Mouse (Mus musculus) liver, postnatal 0 days (tissue): ENCODE results near the gene Sema3a. TPM values are rescaled to one million over a fixed set of nuclear protein-coding genes. Genes with fewer than 3 reads are reported as not detected.

Source experiments
- ATAC-seq: fragments of 200-750 bp; cut with Nextera tagmentation; 2 replicates; pipeline ENCODE4 v1.8.0; 2017; ENCODE audit warnings: mild to moderate bottlenecking, moderate library complexity
- DNase-seq: peaks from one replicate; pipeline ENCODE4 v3.0.0-alpha.2; 2016
- H3K27ac ChIP-seq: fragments of 300-500 bp; sonication (generic); 2 replicates; pipeline ENCODE4 v1.5.1; 2014; ENCODE audit warnings: antibody characterized with exemption, moderate library complexity, mild to moderate bottlenecking, low read depth
- H3K27me3 ChIP-seq: fragments of 300-500 bp; sonication (generic); 2 replicates; pipeline ENCODE4 v1.6.1; 2014; ENCODE audit warnings: low read length, control low read depth, mixed read lengths; ENCODE audit not compliant: insufficient read depth
- H3K36me3 ChIP-seq: fragments of 300-500 bp; sonication (generic); replicated peaks from 2 replicates; pipeline ENCODE4 v1.6.1; 2014; ENCODE audit warnings: mild to moderate bottlenecking, control low read depth, low read length, moderate library complexity, mixed read lengths; ENCODE audit not compliant: insufficient read depth
- H3K4me1 ChIP-seq: fragments of 300-500 bp; sonication (generic); 2 replicates; pipeline ENCODE4 v1.6.1; 2014; ENCODE audit warnings: antibody characterized with exemption, mild to moderate bottlenecking, control low read depth; ENCODE audit not compliant: insufficient read depth
- H3K4me2 ChIP-seq: fragments of 300-500 bp; sonication (generic); 2 replicates; pipeline ENCODE4 v1.6.1; 2014; ENCODE audit warnings: low read depth, mild to moderate bottlenecking, low read length, moderate library complexity, mixed read lengths
- H3K4me3 ChIP-seq: fragments of 300-500 bp; sonication (generic); 2 replicates; pipeline ENCODE4 v1.5.1; 2014; ENCODE audit warnings: low read depth, low read length
- H3K9ac ChIP-seq: fragments of 300-500 bp; sonication (generic); replicated peaks from 2 replicates; pipeline ENCODE4 v1.6.1; 2014; ENCODE audit warnings: mild to moderate bottlenecking, moderate library complexity
- H3K9me3 ChIP-seq: fragments of 300-500 bp; sonication (generic); 2 replicates; pipeline ENCODE4 v1.6.1; 2016; ENCODE audit warnings: mild to moderate bottlenecking, control low read depth, low read length, mixed read lengths
- CTCF ChIP-seq: sonication (generic); IDR thresholded peaks from 2 replicates; pipeline ENCODE4 v1.5.1; 2016; ENCODE audit warnings: antibody characterized with exemption, low read depth
- EP300 ChIP-seq: IDR thresholded peaks from 2 replicates; pipeline ENCODE4 v1.6.1; 2016; ENCODE audit warnings: antibody characterized with exemption, low read depth, mild to moderate bottlenecking
- WGBS: fragments of 180-500 bp; shearing (Covaris S2); extraction: QIAGEN DNeasy Blood & Tissue Kit; methylation state at CpG from one replicate; pipeline ENCODE4 v1.1.7; 2014; ENCODE audit not compliant: insufficient replicate concordance; 5-methylcytosine and 5-hydroxymethylcytosine counted together
- polyA plus RNA-seq: library from polyadenylated mRNA; unstranded; fragments of >200 nt; fragmentation: Nextera tagmentation; extraction: Ambion mirVana; gene quantifications from 2 replicates; pipeline ENCODE4 v1.2.1, GENCODE M21; 2015

Gene Sema3a
- polyA plus RNA-seq, 1 experiment from 2014 or later: 0.46 TPM

- Histone ChIP-seq H3K36me3 (no peaks in the 10 kb centered on the region), H3K9me3 (no peaks in the 10 kb centered on the region), H3K27me3 (no peaks in the 10 kb centered on the region), H3K9ac (no peak overlapping the region), H3K4me3 (no peak overlapping the region), H3K27ac (no peak overlapping the region), H3K4me1 (no peaks in the 10 kb centered on the region), H3K4me2 (no peak overlapping the region)
- DNase-seq: no peak
- TF ChIP-seq CTCF (no peak), EP300 (no peak)
- ATAC-seq: no peak
- WGBS: 80% methylated on average over 4 of the region's 4 CpGs
Observed at GRCm38 (mm10) chr5:13347068-13347467, 221.9 kb downstream of the Sema3a start.

- TF ChIP-seq EP300: no peak
- no peak for TF ChIP-seq CTCF
- WGBS: 61% methylated on average over 4 of the region's 4 CpGs
- no peak overlapping the region for H3K4me2 ChIP-seq
- H3K27ac ChIP-seq: no peak overlapping the region
- H3K4me3 ChIP-seq: no peak overlapping the region
- H3K4me1 ChIP-seq: no peaks in the 10 kb centered on the region
- no peaks in the 10 kb centered on the region for H3K27me3 ChIP-seq
- no peaks in the 10 kb centered on the region for H3K9me3 ChIP-seq
- no peak for DNase-seq
- no peak for ATAC-seq
- H3K36me3 ChIP-seq: no peaks in the 10 kb centered on the region
- H3K9ac ChIP-seq: no peak overlapping the region
Observed at GRCm38 (mm10) chr5:13351611-13352010, 226.4 kb downstream of the Sema3a start.

- H3K9me3 ChIP-seq: no peaks in the 10 kb centered on the region
- no peak overlapping the region for H3K9ac ChIP-seq
- no peak overlapping the region for H3K27ac ChIP-seq
- no peaks in the 10 kb centered on the region for H3K4me1 ChIP-seq
- no peak for TF ChIP-seq CTCF
- TF ChIP-seq EP300: no peak
- no peak overlapping the region for H3K4me3 ChIP-seq
- no peaks in the 10 kb centered on the region for H3K36me3 ChIP-seq
- 67% methylated on average over 1 of the region's 1 CpGs for WGBS
- ATAC-seq: no peak
- DNase-seq: no peak
- no peak overlapping the region for H3K4me2 ChIP-seq
- no peaks in the 10 kb centered on the region for H3K27me3 ChIP-seq
Observed at GRCm38 (mm10) chr5:13352995-13353394, 227.8 kb downstream of the Sema3a start.

GRCm38 (mm10) chr5:13353539-13353938 is 228.3 kb downstream of the Sema3a start:
- Histone ChIP-seq H3K4me3 (no peak overlapping the region), H3K4me1 (no peaks in the 10 kb centered on the region), H3K27me3 (no peaks in the 10 kb centered on the region), H3K27ac (no peak overlapping the region), H3K36me3 (no peaks in the 10 kb centered on the region), H3K9me3 (no peaks in the 10 kb centered on the region), H3K4me2 (no peak overlapping the region), H3K9ac (no peak overlapping the region)
- no peak for ATAC-seq
- WGBS: 82% methylated on average over 1 of the region's 1 CpGs
- DNase-seq: no peak
- TF ChIP-seq EP300 (no peak), CTCF (no peak)

- TF ChIP-seq CTCF (no peak), EP300 (no peak)
Observed at GRCm38 (mm10) chr5:13354913-13355312, 229.7 kb downstream of the Sema3a start.

GRCm38 (mm10) chr5:13358770-13359169 is 233.6 kb downstream of the Sema3a start:
- no peaks in the 10 kb centered on the region for H3K4me1 ChIP-seq
- no peaks in the 10 kb centered on the region for H3K27me3 ChIP-seq
- TF ChIP-seq EP300: no peak
- TF ChIP-seq CTCF: no peak
- no peaks in the 10 kb centered on the region for H3K9me3 ChIP-seq
- H3K27ac ChIP-seq: no peak overlapping the region
- ATAC-seq (no peak), DNase-seq (no peak)
- WGBS: 30% methylated on average over 4 of the region's 4 CpGs
- no peak overlapping the region for H3K4me2 ChIP-seq
- H3K36me3 ChIP-seq: no peaks in the 10 kb centered on the region
- H3K4me3 ChIP-seq: no peak overlapping the region
- no peak overlapping the region for H3K9ac ChIP-seq

More at GRCm38 (mm10) chr5:13354913-13355312, 229.7 kb downstream of the Sema3a start:
- WGBS: 76% methylated on average over 1 of the region's 1 CpGs
- no peaks in the 10 kb centered on the region for H3K27me3 ChIP-seq
- no peak overlapping the region for H3K9ac ChIP-seq
- no peak overlapping the region for H3K4me2 ChIP-seq
- no peak for DNase-seq
- H3K9me3 ChIP-seq: no peaks in the 10 kb centered on the region
- no peak overlapping the region for H3K4me3 ChIP-seq
- H3K36me3 ChIP-seq: no peaks in the 10 kb centered on the region
- H3K27ac ChIP-seq: no peak overlapping the region
- no peak for ATAC-seq
- H3K4me1 ChIP-seq: no peaks in the 10 kb centered on the region

- Histone ChIP-seq H3K27ac (no peak overlapping the region), H3K27me3 (no peaks in the 10 kb centered on the region), H3K4me2 (no peak overlapping the region), H3K4me1 (no peaks in the 10 kb centered on the region), H3K4me3 (no peak overlapping the region), H3K9ac (no peak overlapping the region), H3K36me3 (no peaks in the 10 kb centered on the region), H3K9me3 (no peaks in the 10 kb centered on the region)
- no peak for ATAC-seq
- no peak for TF ChIP-seq CTCF
- TF ChIP-seq EP300: no peak
- WGBS: 77% methylated on average over 3 of the region's 3 CpGs
- DNase-seq: no peak
Observed at GRCm38 (mm10) chr5:13360711-13361110, 235.5 kb downstream of the Sema3a start.
